Mouse (Mus musculus) midbrain, embryonic 13.5 days (tissue): ENCODE data around the gene Ifit1bl1. TPM values are rescaled to one million over a fixed set of nuclear protein-coding genes. Genes with fewer than 3 reads are reported as not detected.
"Not testable (repeated sequence)": the region's sequence is repeated elsewhere in the genome, so short reads cannot be mapped to it uniquely, and the experiment has no call there.

Experiments
- ATAC-seq: fragments of 200-750 bp; cut with Nextera tagmentation; 2 replicates; pipeline ENCODE4 v1.8.0; 2017; ENCODE audit warnings: mild to moderate bottlenecking, moderate TSS enrichment, moderate library complexity
- H3K27ac ChIP-seq: fragments of 300-500 bp; sonication (generic); 2 replicates; pipeline ENCODE4 v1.5.1; 2015; ENCODE audit warnings: inconsistent platforms, mild to moderate bottlenecking, moderate library complexity
- H3K27me3 ChIP-seq: fragments of 300-500 bp; sonication (generic); 2 replicates; pipeline ENCODE4 v1.6.1; 2015; ENCODE audit warnings: mild to moderate bottlenecking, inconsistent platforms
- H3K36me3 ChIP-seq: fragments of 300-500 bp; sonication (generic); 2 replicates; pipeline ENCODE4 v1.6.1; 2015; ENCODE audit warnings: mild to moderate bottlenecking, inconsistent platforms
- H3K4me1 ChIP-seq: fragments of 300-500 bp; sonication (generic); replicated peaks from 2 replicates; pipeline ENCODE4 v1.6.1; 2015; ENCODE audit warnings: inconsistent platforms
- H3K4me2 ChIP-seq: fragments of 300-500 bp; sonication (generic); replicated peaks from 2 replicates; pipeline ENCODE4 v1.6.1; 2015; ENCODE audit warnings: moderate library complexity, mild to moderate bottlenecking, inconsistent platforms
- H3K4me3 ChIP-seq: fragments of 300-500 bp; sonication (generic); replicated peaks from 2 replicates; pipeline ENCODE4 v1.5.1; 2015; ENCODE audit warnings: mild to moderate bottlenecking, inconsistent platforms
- H3K9ac ChIP-seq: fragments of 300-500 bp; sonication (generic); replicated peaks from 2 replicates; pipeline ENCODE4 v1.6.1; 2015; ENCODE audit warnings: mild to moderate bottlenecking, inconsistent platforms
- H3K9me3 ChIP-seq: fragments of 300-500 bp; sonication (generic); 2 replicates; pipeline ENCODE4 v1.6.1; 2016; ENCODE audit warnings: mild to moderate bottlenecking, inconsistent platforms
- WGBS: fragments of 180-500 bp; shearing (Covaris S2); methylation state at CpG from one replicate; pipeline ENCODE4 v1.1.7; 2015; 5-methylcytosine and 5-hydroxymethylcytosine counted together
- polyA plus RNA-seq: library from polyadenylated mRNA; unstranded; fragments of >200 nt; fragmentation: Nextera tagmentation; extraction: Ambion mirVana; gene quantifications from 2 replicates; pipeline ENCODE4 v1.2.1, GENCODE M21; 2015

Gene Ifit1bl1
- polyA plus RNA-seq, 1 experiment from 2014 or later = 0.48 TPM

DNA sequence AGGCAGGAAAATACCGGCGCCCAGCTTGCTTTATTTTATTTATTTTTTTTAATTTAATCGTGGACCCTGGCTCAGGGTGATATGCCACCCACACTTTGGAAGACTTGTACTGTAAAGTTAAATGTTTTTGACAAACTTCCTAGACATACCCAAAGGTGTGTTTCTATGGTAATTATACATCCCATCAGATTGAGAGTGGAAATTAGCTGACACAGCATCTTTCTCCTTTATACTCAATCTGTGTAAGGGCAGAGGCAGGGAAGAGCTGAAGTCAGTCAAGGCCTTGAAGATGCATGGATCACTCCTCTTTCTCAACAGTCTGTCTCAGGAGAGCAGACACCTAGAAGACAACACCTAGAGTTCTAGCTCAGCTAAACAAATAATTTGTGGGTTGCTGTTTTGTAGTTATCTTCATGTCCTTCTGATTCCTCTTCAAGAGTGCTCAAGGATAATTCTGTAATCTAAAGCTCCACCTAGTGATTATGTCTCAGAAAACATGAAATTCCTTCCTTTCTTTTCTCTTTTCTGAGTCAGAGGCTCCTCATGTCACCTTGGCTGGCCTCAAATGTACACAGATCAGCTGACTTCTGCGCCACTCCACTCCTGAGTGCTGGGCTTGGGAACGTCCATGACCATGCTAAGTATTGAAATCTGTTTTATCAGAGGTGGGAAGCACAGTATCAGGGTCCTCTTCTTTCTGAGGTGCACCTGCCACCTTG is 15.9 kb downstream of the Ifit1bl1 start:
- not testable (repeated sequence) for H3K4me3 ChIP-seq, H3K36me3 ChIP-seq, H3K27me3 ChIP-seq, H3K9me3 ChIP-seq, ATAC-seq, H3K27ac ChIP-seq, H3K4me1 ChIP-seq, H3K9ac ChIP-seq, H3K4me2 ChIP-seq
- 73% methylated on average over 5 of the region's 5 CpGs for WGBS

DNA sequence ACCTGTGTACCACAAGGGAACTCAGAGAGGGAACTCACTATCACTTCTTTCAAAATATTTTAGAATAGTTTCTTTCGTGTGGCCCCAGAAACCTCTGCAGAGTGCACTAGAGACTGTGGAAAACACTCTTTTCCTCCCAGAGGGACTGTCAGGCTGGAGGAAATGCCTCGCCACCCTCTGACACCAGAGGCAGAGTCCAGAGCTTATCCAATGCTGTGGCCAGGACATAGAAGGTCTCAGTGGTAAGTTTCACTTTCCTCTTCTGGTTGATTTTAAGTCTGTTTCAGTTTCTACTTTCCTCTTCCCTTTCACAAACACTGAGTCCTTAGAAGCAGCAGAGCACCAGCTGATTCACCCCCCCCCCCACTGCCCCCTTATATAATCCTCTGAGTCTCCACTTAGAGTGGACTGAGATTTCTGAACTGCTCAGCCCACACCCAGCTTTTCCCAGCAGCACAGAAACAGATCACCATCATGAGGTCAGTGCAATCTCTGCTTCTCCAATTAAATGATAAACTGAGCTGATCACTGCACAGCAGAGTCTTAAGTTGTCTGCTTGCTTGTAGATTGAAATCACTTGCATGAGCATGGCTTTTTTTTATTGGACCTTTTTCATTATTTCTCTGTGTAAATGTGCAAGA is 18.5 kb downstream of the Ifit1bl1 start, which contains the start of gene Ifit3:
TSS of gene Ifit3 (plus strand) at position 406 of the 641 bp plus-strand sequence.
- H3K27ac ChIP-seq, H3K9ac ChIP-seq, H3K36me3 ChIP-seq, H3K9me3 ChIP-seq, H3K4me3 ChIP-seq, H3K27me3 ChIP-seq, H3K4me1 ChIP-seq, H3K4me2 ChIP-seq, ATAC-seq: not testable (repeated sequence)
- WGBS = 67% methylated on average over 2 of the region's 2 CpGs

DNA sequence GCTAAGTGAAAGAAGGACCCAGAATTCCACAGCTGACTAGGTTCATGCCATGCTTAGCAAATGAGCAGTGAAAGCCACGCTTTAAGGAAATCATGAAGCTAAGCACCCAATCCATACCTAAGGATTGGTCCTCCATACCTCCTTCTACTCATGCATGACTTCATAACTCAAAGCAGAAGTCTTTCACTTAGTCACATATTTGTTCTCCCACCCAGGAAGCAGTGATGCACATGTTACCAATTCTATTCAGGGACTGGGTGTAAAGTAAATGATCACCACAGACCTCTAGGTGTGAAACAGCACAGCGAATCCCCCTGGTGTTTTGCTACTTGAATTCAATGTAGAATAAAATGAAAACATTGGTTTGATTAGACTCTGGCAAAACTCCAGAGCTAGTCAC is 19.1 kb downstream of the Ifit1bl1 start:
- H3K27ac ChIP-seq, H3K27me3 ChIP-seq, H3K4me1 ChIP-seq, H3K4me3 ChIP-seq, H3K9me3 ChIP-seq, ATAC-seq, H3K4me2 ChIP-seq, H3K36me3 ChIP-seq, H3K9ac ChIP-seq: not testable (repeated sequence)
- WGBS = 83% methylated on average over 2 of the region's 2 CpGs

DNA sequence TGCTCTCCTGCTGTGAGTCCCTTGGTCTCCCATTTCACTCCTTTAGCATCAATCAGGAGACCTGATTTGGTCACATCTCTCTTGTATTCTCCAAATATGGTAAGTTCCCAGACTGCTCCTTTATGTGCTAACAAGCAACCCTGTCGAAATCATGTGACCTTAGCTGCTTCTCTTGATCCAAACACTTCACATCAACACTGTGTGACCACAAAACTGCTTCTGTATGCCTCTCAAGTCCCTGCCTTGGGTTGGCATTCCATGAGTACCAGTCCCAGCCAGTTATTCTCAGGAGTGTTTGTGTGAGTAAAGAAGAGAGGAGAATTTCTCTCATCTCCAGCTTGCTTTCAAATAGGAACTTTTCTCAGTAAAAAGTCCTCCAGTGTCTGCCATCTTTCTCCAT is 24.6 kb downstream of the Ifit1bl1 start:
- 73% methylated on average over 1 of the region's 1 CpGs for WGBS
- no peak for ATAC-seq
- Histone ChIP-seq H3K9ac (no peak overlapping the region), H3K4me3 (no peak overlapping the region), H3K27ac (no peak overlapping the region), H3K4me2 (no peak overlapping the region), H3K27me3 (no peaks in the 10 kb centered on the region), H3K4me1 (no peaks in the 10 kb centered on the region), H3K9me3 (no peaks in the 10 kb centered on the region), H3K36me3 (no peaks in the 10 kb centered on the region)

DNA sequence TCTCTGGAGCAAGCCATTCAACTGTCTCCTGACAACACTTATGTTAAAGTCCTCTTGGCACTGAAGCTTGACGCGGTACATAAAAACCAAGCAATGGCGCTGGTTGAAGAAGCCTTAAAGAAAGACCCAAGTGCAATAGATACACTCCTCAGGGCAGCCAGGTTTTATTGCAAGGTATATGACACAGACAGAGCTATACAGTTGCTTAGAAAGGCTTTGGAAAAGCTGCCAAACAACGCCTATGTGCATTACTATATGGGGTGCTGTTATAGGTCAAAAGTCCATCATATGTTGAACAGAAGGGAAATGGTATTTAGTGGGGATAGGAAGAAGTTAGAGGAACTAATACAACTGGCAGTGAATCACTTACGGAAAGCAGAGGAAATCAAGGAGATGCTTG is 28.1 kb downstream of the Ifit1bl1 start:
- Histone ChIP-seq H3K9me3 (no peaks in the 10 kb centered on the region), H3K4me3 (no peak overlapping the region), H3K27me3 (no peaks in the 10 kb centered on the region), H3K9ac (no peak overlapping the region), H3K36me3 (no peaks in the 10 kb centered on the region), H3K4me1 (peaks cover 5% of the 10 kb centered on the region), H3K4me2 (no peak overlapping the region), H3K27ac (no peak overlapping the region)
- ATAC-seq = no peak
- WGBS = 93% methylated on average over 5 of the region's 5 CpGs

DNA sequence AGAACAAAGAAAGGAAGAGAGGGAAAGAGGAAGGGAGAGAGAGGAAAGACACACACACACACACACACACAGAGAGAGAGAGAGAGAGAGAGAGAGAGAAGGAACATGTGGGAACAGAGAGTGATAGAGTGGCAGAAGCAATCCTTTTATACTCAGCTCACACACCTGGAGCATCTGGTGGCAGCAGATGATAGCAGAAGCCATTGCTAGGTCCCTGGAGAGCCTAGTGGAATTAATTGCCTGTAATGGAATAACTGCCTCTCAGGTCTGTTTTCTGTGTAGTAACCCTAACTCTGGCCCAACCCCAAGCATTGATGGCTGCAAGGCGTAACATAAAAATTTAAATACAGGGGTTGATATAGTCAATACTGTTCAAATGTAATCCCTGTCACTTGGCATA is 30.7 kb downstream of the Ifit1bl1 start:
- Histone ChIP-seq H3K4me3 (no peak overlapping the region), H3K27me3 (no peaks in the 10 kb centered on the region), H3K36me3 (no peaks in the 10 kb centered on the region), H3K4me2 (no peak overlapping the region), H3K9ac (no peak overlapping the region), H3K4me1 (peaks cover 5% of the 10 kb centered on the region), H3K27ac (no peak overlapping the region), H3K9me3 (no peaks in the 10 kb centered on the region)
- 81% methylated on average over 1 of the region's 1 CpGs for WGBS
- ATAC-seq = peak; percentile 40; the same call in 1 of the 2 replicates

DNA sequence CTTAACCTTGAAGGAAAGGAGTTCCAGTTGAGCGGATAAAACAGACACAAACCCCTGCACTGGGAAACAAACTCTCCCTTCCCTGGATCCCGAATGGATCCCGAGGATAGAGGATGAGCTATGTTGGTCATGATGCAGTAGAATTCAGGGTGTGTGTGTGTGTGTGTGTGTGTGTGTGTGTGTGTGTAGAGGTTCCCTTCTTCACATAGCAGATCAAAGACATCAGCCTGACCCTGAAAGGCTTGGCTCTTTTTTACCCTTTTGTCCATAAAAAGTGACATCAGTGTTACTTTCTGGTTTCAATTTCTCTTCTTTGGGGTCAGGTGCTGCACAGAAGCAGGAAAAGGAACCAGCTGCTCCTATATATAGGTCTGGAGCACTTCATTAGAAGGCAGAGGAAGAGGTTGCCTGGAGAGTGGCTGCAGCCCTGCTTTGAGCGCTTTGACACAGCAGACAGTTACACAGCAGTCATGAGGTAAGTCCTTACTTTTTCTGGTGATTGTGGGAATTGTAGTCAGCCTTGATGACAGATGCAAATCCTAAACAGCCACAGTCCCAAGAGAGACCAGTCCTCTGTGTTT is 31.8 kb downstream of the Ifit1bl1 start:
- Histone ChIP-seq H3K9me3 (no peaks in the 10 kb centered on the region), H3K9ac (no peak overlapping the region), H3K36me3 (no peaks in the 10 kb centered on the region), H3K4me1 (peaks cover 5% of the 10 kb centered on the region), H3K4me2 (no peak overlapping the region), H3K27ac (no peak overlapping the region), H3K27me3 (no peaks in the 10 kb centered on the region), H3K4me3 (no peak overlapping the region)
- WGBS = 70% methylated on average over 4 of the region's 4 CpGs
- ATAC-seq = no peak

DNA sequence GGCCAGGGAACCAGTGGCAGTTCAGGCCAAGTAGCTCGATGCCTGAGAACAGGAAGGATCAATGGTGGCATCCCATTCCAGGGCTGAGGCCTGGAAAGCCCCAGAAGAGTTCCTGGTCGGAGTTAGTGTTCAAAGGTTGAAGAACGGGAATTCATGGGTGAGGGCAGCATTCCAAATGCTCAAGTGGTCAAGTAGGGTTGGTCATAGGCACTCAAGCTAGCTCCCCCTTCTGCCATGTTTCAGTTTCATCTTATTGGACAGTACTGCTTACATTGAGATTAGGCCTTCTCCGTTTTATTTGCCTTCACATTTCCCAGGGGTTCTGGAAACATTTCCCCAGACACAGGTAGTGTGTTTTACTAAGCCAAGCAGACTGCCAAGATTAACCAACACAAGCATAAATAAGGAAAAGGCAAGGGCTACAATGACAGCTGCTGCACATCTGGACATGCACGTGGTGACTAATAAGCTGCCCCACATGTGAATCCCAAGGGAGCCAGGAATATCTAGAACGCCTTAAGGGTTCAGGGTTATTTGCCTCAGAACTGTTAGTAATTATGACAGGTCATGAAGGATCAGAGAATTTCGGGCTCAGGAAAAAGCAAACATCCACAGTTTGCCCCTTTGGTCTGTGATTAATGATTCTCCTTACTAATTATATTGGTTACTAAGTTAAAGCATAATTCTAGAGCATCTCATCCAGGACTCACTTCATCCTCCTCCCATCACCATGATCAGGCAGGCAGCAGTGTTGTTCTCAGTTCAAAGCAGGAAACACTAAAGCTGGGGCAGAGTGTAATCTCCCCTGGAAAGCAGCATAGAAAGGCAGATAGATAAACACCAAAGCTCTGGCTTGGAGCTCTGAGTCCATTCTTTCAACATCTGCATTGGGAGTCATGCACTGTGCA is 32.5 kb downstream of the Ifit1bl1 start:
- WGBS = 80% methylated on average over 7 of the region's 7 CpGs
- H3K9ac ChIP-seq = no peak overlapping the region
- H3K4me2 ChIP-seq = no peak overlapping the region
- no peak for ATAC-seq
- H3K9me3 ChIP-seq = no peaks in the 10 kb centered on the region
- H3K4me3 ChIP-seq = no peak overlapping the region
- H3K4me1 ChIP-seq = peaks cover 5% of the 10 kb centered on the region
- H3K36me3 ChIP-seq = no peaks in the 10 kb centered on the region
- H3K27ac ChIP-seq = no peak overlapping the region
- no peaks in the 10 kb centered on the region for H3K27me3 ChIP-seq

DNA sequence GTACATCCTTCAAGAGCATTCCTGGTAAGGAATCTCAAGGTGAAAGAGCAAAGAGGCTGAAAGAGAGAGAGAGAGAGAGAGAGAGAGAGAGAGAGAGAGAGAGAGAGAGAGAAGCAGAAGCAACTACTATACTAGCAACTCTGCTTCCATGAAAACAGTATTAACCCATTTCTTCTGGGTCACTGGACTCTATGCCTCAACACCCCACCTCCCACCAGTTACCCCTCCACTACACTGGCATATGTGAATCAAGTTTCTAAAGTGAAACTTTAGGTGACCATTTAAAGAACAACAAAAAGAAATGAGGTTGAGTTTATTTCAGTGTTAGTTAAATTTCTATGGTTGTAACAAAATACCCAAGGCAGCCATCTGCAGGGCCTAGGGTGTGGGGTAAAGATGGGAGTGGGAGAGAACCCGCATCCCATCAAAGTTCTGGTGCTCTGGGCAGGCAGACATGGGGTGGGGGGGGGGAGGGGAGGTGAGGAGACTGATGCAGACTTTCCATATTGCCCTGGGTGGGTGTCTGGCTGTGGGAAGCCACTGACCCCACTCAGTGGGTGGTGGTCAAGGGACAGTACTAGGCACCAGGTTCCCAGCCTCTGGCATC is 35.5 kb downstream of the Ifit1bl1 start:
- Histone ChIP-seq H3K4me3 (no peak overlapping the region), H3K27ac (no peak overlapping the region), H3K4me2 (no peak overlapping the region), H3K4me1 (peaks cover 4% of the 10 kb centered on the region), H3K27me3 (no peaks in the 10 kb centered on the region), H3K9ac (no peak overlapping the region), H3K9me3 (no peaks in the 10 kb centered on the region), H3K36me3 (no peaks in the 10 kb centered on the region)
- no peak for ATAC-seq
- WGBS = 78% methylated on average over 1 of the region's 1 CpGs

DNA sequence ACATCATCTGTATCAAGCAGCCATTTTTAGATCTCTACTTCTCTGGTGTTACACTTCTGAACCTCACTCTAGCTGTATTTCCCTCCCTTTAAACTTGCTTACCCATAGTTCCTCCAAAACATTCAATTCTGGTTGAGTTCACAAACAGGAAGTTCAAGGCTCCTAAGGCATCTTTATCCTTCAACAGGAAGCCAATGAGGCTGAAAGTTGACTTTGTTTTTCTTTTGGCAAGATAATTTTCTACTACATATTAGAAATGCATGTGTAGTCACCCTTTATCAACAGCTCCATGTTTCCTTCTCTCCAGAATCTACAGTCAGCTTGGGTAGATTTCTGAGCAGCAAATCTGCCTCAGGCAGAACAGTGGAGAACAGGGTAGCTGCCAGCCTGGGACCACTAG is 39.2 kb downstream of the Ifit1bl1 start:
- Histone ChIP-seq H3K27ac (no peak overlapping the region), H3K4me1 (no peaks in the 10 kb centered on the region), H3K4me2 (no peak overlapping the region), H3K27me3 (no peaks in the 10 kb centered on the region), H3K9ac (no peak overlapping the region), H3K4me3 (no peak overlapping the region), H3K36me3 (no peaks in the 10 kb centered on the region), H3K9me3 (no peaks in the 10 kb centered on the region)
- ATAC-seq = no peak

DNA sequence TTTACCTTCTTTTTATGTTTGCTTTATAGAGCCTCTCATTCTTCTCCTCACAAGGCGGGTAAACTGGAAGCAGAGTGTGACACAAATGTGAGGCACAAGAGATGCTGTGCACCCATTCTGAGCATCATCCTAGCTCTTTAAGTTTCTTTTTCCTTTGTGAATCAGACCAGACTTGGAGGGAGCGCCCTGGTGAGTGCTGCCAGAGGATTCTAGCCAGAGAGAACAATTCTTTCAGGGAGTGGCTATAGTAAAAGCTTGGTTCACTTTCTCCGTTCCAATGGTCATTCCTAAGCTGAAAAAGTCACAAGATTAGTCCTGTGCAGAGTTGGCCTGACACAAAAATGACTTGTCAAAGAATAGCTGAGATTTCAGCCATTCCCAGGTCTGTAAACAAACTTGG is 45.1 kb downstream of the Ifit1bl1 start:
- no peaks in the 10 kb centered on the region for H3K9me3 ChIP-seq
- H3K4me3 ChIP-seq = no peak overlapping the region
- no peaks in the 10 kb centered on the region for H3K36me3 ChIP-seq
- H3K4me2 ChIP-seq = no peak overlapping the region
- H3K27me3 ChIP-seq = no peaks in the 10 kb centered on the region
- no peak overlapping the region for H3K27ac ChIP-seq
- WGBS = 76% methylated on average over 3 of the region's 3 CpGs
- ATAC-seq = no peak
- no peak overlapping the region for H3K9ac ChIP-seq
- H3K4me1 ChIP-seq = no peaks in the 10 kb centered on the region; the same call in 1 of the 2 replicates
